Mouse (Mus musculus): ENCODE measurements at regions not wholly inside any gene's neighbourhood (a gene's known extent, or its start where the extent isn't known, plus 50 kb on each side); places are given as distances from the start of the nearest gene placed in this dataset.

- Histone ChIP-seq H3K4me1 (no peaks in the 10 kb centered on the region), H3K4me3 (replicated peaks) (no peak overlapping the region), H3K36me3 (no peaks in the 10 kb centered on the region), H3K27ac (no peak overlapping the region; the same call in 1 of the 2 replicates), H3K9ac (no peak overlapping the region), H3K4me2 (no peak overlapping the region), H3K27me3 (replicated peaks) (no peaks in the 10 kb centered on the region), H3K9me3 (no peaks in the 10 kb centered on the region)
- ATAC-seq (ENCODE audit: insufficient read depth, low FRiP score, low read depth): peak; percentile 50; the same call in 1 of the 2 replicates
- 42% methylated on average over 7 of the region's 8 CpGs for WGBS
Measured at GRCm38 (mm10) chr3:105392611-105393514, 59.3 kb upstream of the Kcnd3 start.
